Mouse (Mus musculus): ENCODE results near the gene Lactb. TPM values are rescaled to one million over a fixed set of nuclear protein-coding genes. Genes with fewer than 3 reads are reported as not detected.

The Lactb gene
- total and polyA plus RNA-seq, 3 experiments = 14.6 to 29.4 (median 23.7) TPM

GRCm38 (mm10) chr9:67023371-67023770 is 48.1 kb upstream of the Lactb start:
- TF ChIP-seq JUND (conservative IDR thresholded peaks at IDR 0.05; ENCODE audit: low read depth, low read length) (no peak), SMC3 (IDR thresholded peaks at IDR 0.05; ENCODE audit: low read depth, low read length) (no peak), ELF1 (IDR thresholded peaks at IDR 0.05; ENCODE audit: low read depth, low read length) (no peak), POLR2AphosphoS2 (IDR thresholded peaks at IDR 0.05; ENCODE audit: low read depth, low read length) (no peak), ZMIZ1 (IDR thresholded peaks at IDR 0.05; ENCODE audit: low read depth, low read length) (no peak), JUN (IDR thresholded peaks at IDR 0.05; ENCODE audit: insufficient read depth, low read depth, low read length) (no peak), KAT2A (IDR thresholded peaks at IDR 0.05; ENCODE audit: insufficient replicate concordance, low read length) (no peak), SIN3A (IDR thresholded peaks at IDR 0.05; ENCODE audit: low read length) (no peak), MXI1 (IDR thresholded peaks at IDR 0.05; ENCODE audit: low read depth, low read length) (no peak), E2F4 (IDR thresholded peaks at IDR 0.05; ENCODE audit: insufficient replicate concordance, low read depth, low read length) (no peak), TCF12 (IDR thresholded peaks at IDR 0.05; ENCODE audit: low read depth, low read length) (no peak), UBTF (IDR thresholded peaks at IDR 0.05; ENCODE audit: low read depth, low read length) (no peak), HCFC1 (IDR thresholded peaks at IDR 0.05; ENCODE audit: low read depth, low read length) (no peak), PAX5 (IDR thresholded peaks at IDR 0.05; ENCODE audit: low read length) (no peak), MAFK (IDR thresholded peaks at IDR 0.05; ENCODE audit: insufficient replicate concordance, low read length) (no peak), ETS1 (conservative IDR thresholded peaks at IDR 0.05; ENCODE audit: low read depth, low read length) (no peak), POLR2A (IDR thresholded peaks at IDR 0.05; ENCODE audit: low read depth, low read length) (no peak), NRF1 (IDR thresholded peaks at IDR 0.05; ENCODE audit: low read depth, low read length) (no peak), EP300 (IDR thresholded peaks at IDR 0.05; ENCODE audit: low read length) (no peak)
- in situ Hi-C loops (cut with MboI; ENCODE audit: low pct_ligation_motif_present, low pct_unique_long_range_greater_than_20kb, low sequenced_read_pairs) = no loop called here

GRCm38 (mm10) chr9:67020063-67020462 is 44.8 kb upstream of the Lactb start:
- H3K4me2 ChIP-seq (ENCODE audit: insufficient read depth, low read depth, poor library complexity, severe bottlenecking) = no peak overlapping the region
- H3K9me3 ChIP-seq (replicated peaks; ENCODE audit: low read length) = no peaks in the 10 kb centered on the region
- H3K79me2 ChIP-seq (replicated peaks; ENCODE audit: control insufficient read depth, extremely low read depth, insufficient read depth, poor library complexity, severe bottlenecking) = no peaks in the 10 kb centered on the region
- dilution Hi-C loops (cut with MboI; ENCODE audit: extremely low pct_ligation_motif_present, extremely low pct_unique_long_range_greater_than_20kb, low sequenced_read_pairs) = no loop called here
- no peak overlapping the region for H3K27ac ChIP-seq (ENCODE audit: insufficient read depth, low read depth)
- in situ Hi-C loops (cut with MboI; ENCODE audit: low pct_ligation_motif_present, low pct_unique_long_range_greater_than_20kb, low sequenced_read_pairs) = no loop called here
- TF ChIP-seq POLR2A (IDR thresholded peaks at IDR 0.05; ENCODE audit: low read depth, low read length) (no peak), TBP (conservative IDR thresholded peaks at IDR 0.05; ENCODE audit: low read depth, low read length) (no peak), SIN3A (IDR thresholded peaks at IDR 0.05; ENCODE audit: low read length) (no peak), NELFE (IDR thresholded peaks at IDR 0.05; ENCODE audit: low read depth, low read length) (no peak), ZC3H11A (IDR thresholded peaks at IDR 0.05; ENCODE audit: low read depth, low read length) (no peak), IRF4 (IDR thresholded peaks at IDR 0.05; ENCODE audit: low read depth, low read length) (no peak), MAZ (IDR thresholded peaks at IDR 0.05; ENCODE audit: low read depth, low read length) (no peak), PAX5 (IDR thresholded peaks at IDR 0.05; ENCODE audit: low read length) (no peak), CHD2 (IDR thresholded peaks at IDR 0.05; ENCODE audit: low read length) (no peak), USF2 (conservative IDR thresholded peaks at IDR 0.05; ENCODE audit: low read depth, low read length) (no peak), POLR2AphosphoS2 (IDR thresholded peaks at IDR 0.05; ENCODE audit: low read depth, low read length) (no peak), E2F4 (IDR thresholded peaks at IDR 0.05; ENCODE audit: insufficient replicate concordance, low read depth, low read length) (no peak)
- H3K27me3 ChIP-seq (replicated peaks) = no peaks in the 10 kb centered on the region
- H3K4me1 ChIP-seq (ENCODE audit: control insufficient read depth in 1 of 2, insufficient read depth in 2 of 2) = peaks cover 8 to 43% of the 10 kb centered on the region in 2 experiments
- DNase-seq (ENCODE audit: extremely low read depth) = no peak
- no peak overlapping the region for H3K9ac ChIP-seq (ENCODE audit: insufficient read depth, low read depth)
- no peak overlapping the region for H3K4me3 ChIP-seq (replicated peaks in 1 of 3; ENCODE audit: low read depth in 2 of 3, low read length in 2 of 3, poor library complexity in 1 of 3)
- H3K36me3 ChIP-seq (replicated peaks in 1 of 2; ENCODE audit: control insufficient read depth in 1 of 2, insufficient read depth in 1 of 2, low read length in 1 of 2) = peaks cover 5 to 47% of the 10 kb centered on the region in 2 experiments

More at GRCm38 (mm10) chr9:67023371-67023770, 48.1 kb upstream of the Lactb start:
- no peaks in the 10 kb centered on the region for H3K27me3 ChIP-seq (replicated peaks)
- no peak overlapping the region for H3K9ac ChIP-seq (ENCODE audit: insufficient read depth, low read depth)
- no peaks in the 10 kb centered on the region for H3K79me2 ChIP-seq (replicated peaks; ENCODE audit: control insufficient read depth, extremely low read depth, insufficient read depth, poor library complexity, severe bottlenecking)
- no peak for DNase-seq (ENCODE audit: extremely low read depth)
- H3K36me3 ChIP-seq (replicated peaks in 1 of 2; ENCODE audit: control insufficient read depth in 1 of 2, insufficient read depth in 1 of 2, low read length in 1 of 2) = peaks cover 12 to 76% of the 10 kb centered on the region in 2 experiments
- H3K27ac ChIP-seq (ENCODE audit: insufficient read depth, low read depth) = no peak overlapping the region
- H3K4me3 ChIP-seq (replicated peaks in 1 of 3; ENCODE audit: low read depth in 2 of 3, low read length in 2 of 3, poor library complexity in 1 of 3) = no peak overlapping the region
- H3K4me2 ChIP-seq (ENCODE audit: insufficient read depth, low read depth, poor library complexity, severe bottlenecking) = no peak overlapping the region
- H3K9me3 ChIP-seq (replicated peaks; ENCODE audit: low read length) = no peaks in the 10 kb centered on the region
- dilution Hi-C loops (cut with MboI; ENCODE audit: extremely low pct_ligation_motif_present, extremely low pct_unique_long_range_greater_than_20kb, low sequenced_read_pairs) = no loop called here
- peaks cover 18 to 68% of the 10 kb centered on the region in 2 experiments for H3K4me1 ChIP-seq (ENCODE audit: control insufficient read depth in 1 of 2, insufficient read depth in 2 of 2)

Measured in CH12.LX (cell line).